Mouse (Mus musculus): ENCODE data around the gene Kcnj15. TPM values are rescaled to one million over a fixed set of nuclear protein-coding genes. Genes with fewer than 3 reads are reported as not detected.
A peak's percentile ranks its signal among the peaks of the same experiment; 100 is the strongest.

Kcnj15 gene
- 0.04 TPM in 1 of 2 replicates, not detected in the other for total RNA-seq (2012; rRNA removed)

- Histone ChIP-seq H3K9me3 (ENCODE audit: control insufficient read depth, insufficient read depth, low read depth, low read length) (no peaks in the 10 kb centered on the region), H3K27ac (ENCODE audit: insufficient read depth, low read depth, low read length, poor library complexity, severe bottlenecking) (no peak within 1 kb of the TSS), H3K4me1 (ENCODE audit: control insufficient read depth in 2 of 2, insufficient read depth in 2 of 2, low read length in 2 of 2, poor library complexity in 1 of 2) (no peaks in the 10 kb centered on the region), H3K36me3 (ENCODE audit: control insufficient read depth, insufficient read depth, low read length, poor library complexity, severe bottlenecking) (no peaks in the 10 kb centered on the region), H3K9ac (ENCODE audit: insufficient read depth, low read depth, low read length, poor library complexity, severe bottlenecking) (no peak within 1 kb of the TSS), H3K4me3 (ENCODE audit: insufficient read depth in 1 of 2, low read depth in 1 of 2, low read length in 2 of 2, poor library complexity in 1 of 2, severe bottlenecking in 1 of 2) (no peak within 1 kb of the TSS)
- no peak for TF ChIP-seq CHD2 (IDR thresholded peaks at IDR 0.05; ENCODE audit: low read depth, low read length)
- no peak for DNase-seq (ENCODE audit: low read depth, low spot score)
- in situ Hi-C loops (cut with MboI; ENCODE audit: low sequenced_read_pairs in 2 of 2, unreplicated experiment in 2 of 2), result no loop called here
Observed at GRCm38 (mm10) chr16:95257266-95257894, at the start of gene Kcnj15. TSS of gene Kcnj15 (plus strand) at chr16:95257558.

GRCm38 (mm10) chr16:95208243-95208642, 49.1 kb upstream of the Kcnj15 start:
- TF ChIP-seq HCFC1 (IDR thresholded peaks at IDR 0.05; ENCODE audit: borderline replicate concordance, insufficient read depth, low read length) (no peak), ZC3H11A (IDR thresholded peaks at IDR 0.05; ENCODE audit: borderline replicate concordance, low read depth, low read length) (no peak), CHD2 (IDR thresholded peaks at IDR 0.05; ENCODE audit: low read depth, low read length) (no peak), MAFK (IDR thresholded peaks at IDR 0.05; ENCODE audit: insufficient read depth, low read depth, low read length) (no peak), ZNF384 (IDR thresholded peaks at IDR 0.05; ENCODE audit: low read depth, low read length) (no peak)
- in situ Hi-C loops (cut with MboI; ENCODE audit: low sequenced_read_pairs in 2 of 2, unreplicated experiment in 2 of 2), result no loop called here
- Histone ChIP-seq H3K36me3 (ENCODE audit: control insufficient read depth, insufficient read depth, low read length, poor library complexity, severe bottlenecking) (no peaks in the 10 kb centered on the region), H3K9ac (ENCODE audit: insufficient read depth, low read depth, low read length, poor library complexity, severe bottlenecking) (no peak overlapping the region), H3K4me1 (ENCODE audit: control insufficient read depth in 2 of 2, insufficient read depth in 2 of 2, low read length in 2 of 2, poor library complexity in 1 of 2) (no peaks in the 10 kb centered on the region), H3K27ac (ENCODE audit: insufficient read depth, low read depth, low read length, poor library complexity, severe bottlenecking) (no peak overlapping the region), H3K4me3 (ENCODE audit: insufficient read depth in 1 of 2, low read depth in 1 of 2, low read length in 2 of 2, poor library complexity in 1 of 2, severe bottlenecking in 1 of 2) (no peak overlapping the region), H3K9me3 (ENCODE audit: control insufficient read depth, insufficient read depth, low read depth, low read length) (no peaks in the 10 kb centered on the region)
- no peak for DNase-seq (ENCODE audit: low read depth, low spot score)

GRCm38 (mm10) chr16:95209011-95209466, 48.3 kb upstream of the Kcnj15 start:
- H3K36me3 ChIP-seq (ENCODE audit: control insufficient read depth, insufficient read depth, low read length, poor library complexity, severe bottlenecking), result no peaks in the 10 kb centered on the region
- no peaks in the 10 kb centered on the region for H3K4me1 ChIP-seq (ENCODE audit: control insufficient read depth in 2 of 2, insufficient read depth in 2 of 2, low read length in 2 of 2, poor library complexity in 1 of 2)
- DNase-seq (ENCODE audit: low read depth, low spot score), result no peak
- H3K27ac ChIP-seq (ENCODE audit: insufficient read depth, low read depth, low read length, poor library complexity, severe bottlenecking), result no peak overlapping the region
- TF ChIP-seq ZNF384 (IDR thresholded peaks at IDR 0.05; ENCODE audit: low read depth, low read length) (peak; percentile 93), CHD2 (IDR thresholded peaks at IDR 0.05; ENCODE audit: low read depth, low read length) (no peak)
- H3K9ac ChIP-seq (ENCODE audit: insufficient read depth, low read depth, low read length, poor library complexity, severe bottlenecking), result no peak overlapping the region
- H3K9me3 ChIP-seq (ENCODE audit: control insufficient read depth, insufficient read depth, low read depth, low read length), result no peaks in the 10 kb centered on the region
- in situ Hi-C loops (cut with MboI; ENCODE audit: low sequenced_read_pairs in 2 of 2, unreplicated experiment in 2 of 2), result no loop called here
- no peak overlapping the region for H3K4me3 ChIP-seq (ENCODE audit: insufficient read depth in 1 of 2, low read depth in 1 of 2, low read length in 2 of 2, poor library complexity in 1 of 2, severe bottlenecking in 1 of 2)

- Histone ChIP-seq H3K36me3 (ENCODE audit: control insufficient read depth, insufficient read depth, low read length, poor library complexity, severe bottlenecking) (no peaks in the 10 kb centered on the region), H3K27ac (ENCODE audit: insufficient read depth, low read depth, low read length, poor library complexity, severe bottlenecking) (no peak overlapping the region), H3K9me3 (ENCODE audit: control insufficient read depth, insufficient read depth, low read depth, low read length) (no peaks in the 10 kb centered on the region), H3K4me1 (ENCODE audit: control insufficient read depth in 2 of 2, insufficient read depth in 2 of 2, low read length in 2 of 2, poor library complexity in 1 of 2) (no peaks in the 10 kb centered on the region), H3K4me3 (ENCODE audit: insufficient read depth in 1 of 2, low read depth in 1 of 2, low read length in 2 of 2, poor library complexity in 1 of 2, severe bottlenecking in 1 of 2) (no peak overlapping the region), H3K9ac (ENCODE audit: insufficient read depth, low read depth, low read length, poor library complexity, severe bottlenecking) (no peak overlapping the region)
- DNase-seq (ENCODE audit: low read depth, low spot score), result no peak
- TF ChIP-seq CHD2 (IDR thresholded peaks at IDR 0.05; ENCODE audit: low read depth, low read length) (no peak), HCFC1 (IDR thresholded peaks at IDR 0.05; ENCODE audit: borderline replicate concordance, insufficient read depth, low read length) (no peak), ZC3H11A (IDR thresholded peaks at IDR 0.05; ENCODE audit: borderline replicate concordance, low read depth, low read length) (no peak), MAFK (IDR thresholded peaks at IDR 0.05; ENCODE audit: insufficient read depth, low read depth, low read length) (no peak), ZNF384 (IDR thresholded peaks at IDR 0.05; ENCODE audit: low read depth, low read length) (no peak)
- in situ Hi-C loops (cut with MboI; ENCODE audit: low sequenced_read_pairs in 2 of 2, unreplicated experiment in 2 of 2), result no loop called here
Observed at GRCm38 (mm10) chr16:95214251-95215197, 42.8 kb upstream of the Kcnj15 start.
